Mouse (Mus musculus) heart, adult 18-20 months (tissue): ENCODE results near the gene Tgfb3. TPM values are rescaled to one million over a fixed set of nuclear protein-coding genes. Genes with fewer than 3 reads are reported as not detected.

ENCODE experiments used
- DNase-seq, 2 experiments: peaks; one replicate each; pipeline ENCODE4 v3.0.0; 2021 to 2022; ENCODE audit warnings: mixed read lengths in 1 of 2
- total RNA-seq, 2 experiments: library from RNA; stranded (reverse); gene quantifications; 2 replicates each; pipeline ENCODE4 v1.2.3; 2021

Gene Tgfb3
- total RNA-seq, 2 experiments from 2014 or later, result 13.1 to 13.5 TPM

- peak; percentile 95 to 97 for DNase-seq
Measured at GRCm38 (mm10) chr12:86079202-86079667, 394 bp upstream of the Tgfb3 start.

- no peak for DNase-seq
Measured at GRCm38 (mm10) chr12:86078176-86078552, 677 bp downstream of the Tgfb3 start.

DNA sequence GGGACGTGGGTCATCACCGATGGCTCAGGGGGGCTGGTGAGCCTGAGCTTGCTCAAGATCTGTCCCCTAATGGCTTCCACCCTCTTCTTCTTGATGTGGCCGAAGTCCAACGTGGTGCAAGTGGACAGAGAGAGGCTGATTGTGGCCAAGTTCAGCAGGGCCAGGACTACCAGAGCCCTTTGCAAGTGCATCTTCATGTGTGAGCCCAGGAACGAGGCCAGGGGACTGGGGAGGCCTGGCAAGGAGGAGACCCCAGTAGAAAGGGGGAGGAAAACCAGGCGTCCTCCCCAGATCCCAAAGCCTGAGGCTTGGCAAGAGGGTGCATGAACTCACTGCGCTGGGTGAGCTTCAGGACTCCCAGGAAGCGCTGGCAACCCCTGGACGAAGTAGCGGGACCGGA, 1.1 kb downstream of the Tgfb3 start:
- DNase-seq, result no peak

DNA sequence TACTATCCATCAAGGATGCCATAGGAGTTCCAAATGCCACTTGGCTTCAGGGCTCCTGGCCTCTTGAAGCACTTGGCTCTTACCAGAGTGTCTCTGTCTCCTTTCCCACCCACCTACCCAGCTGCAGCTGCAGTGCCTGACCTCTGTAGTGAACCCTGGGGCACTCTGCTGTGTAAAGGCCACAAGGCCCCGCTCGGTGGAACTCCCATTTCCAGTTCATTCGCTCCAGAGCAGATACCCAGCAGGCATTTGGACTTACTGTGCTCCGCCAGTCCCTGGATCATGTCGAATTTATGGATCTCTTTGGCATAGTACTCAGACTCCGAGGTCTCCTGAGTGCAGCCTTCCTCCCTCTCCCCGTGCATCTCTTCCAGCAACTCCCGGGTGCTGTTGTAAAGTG, 1.5 kb downstream of the Tgfb3 start:
- DNase-seq, result peak in 1 of 2 experiments; percentile 52

GRCm38 (mm10) chr12:86076321-86076901, 2.4 kb downstream of the Tgfb3 start:
- peak in 1 of 2 experiments; percentile 50 for DNase-seq

- no peak for DNase-seq
Measured at GRCm38 (mm10) chr12:86075358-86075757, 3.5 kb downstream of the Tgfb3 start.

- no peak for DNase-seq
Measured at GRCm38 (mm10) chr12:86074681-86075080, 4.2 kb downstream of the Tgfb3 start.

GRCm38 (mm10) chr12:86071432-86071831, 7.4 kb downstream of the Tgfb3 start:
- DNase-seq, result no peak

DNA sequence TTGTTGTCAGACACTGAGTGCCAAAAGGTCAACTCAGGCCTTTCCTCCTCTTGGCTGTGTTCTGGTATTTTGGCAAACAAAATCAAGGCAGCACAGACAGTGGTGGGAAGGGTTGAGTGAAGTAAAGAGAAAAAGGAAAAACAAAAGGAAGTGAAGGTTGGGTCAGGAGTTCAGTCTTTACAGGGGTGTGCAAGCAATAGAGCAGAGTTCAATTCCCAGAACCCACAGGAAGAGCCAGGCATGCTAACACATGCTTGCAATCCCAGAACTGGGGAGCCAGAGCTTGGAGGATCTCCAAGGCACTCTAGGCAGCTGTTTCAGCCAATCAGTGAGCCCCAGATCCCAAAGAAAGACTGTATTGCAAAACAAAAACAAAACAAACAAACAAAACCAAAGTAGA, 14.0 kb downstream of the Tgfb3 start:
- no peak for DNase-seq

DNA sequence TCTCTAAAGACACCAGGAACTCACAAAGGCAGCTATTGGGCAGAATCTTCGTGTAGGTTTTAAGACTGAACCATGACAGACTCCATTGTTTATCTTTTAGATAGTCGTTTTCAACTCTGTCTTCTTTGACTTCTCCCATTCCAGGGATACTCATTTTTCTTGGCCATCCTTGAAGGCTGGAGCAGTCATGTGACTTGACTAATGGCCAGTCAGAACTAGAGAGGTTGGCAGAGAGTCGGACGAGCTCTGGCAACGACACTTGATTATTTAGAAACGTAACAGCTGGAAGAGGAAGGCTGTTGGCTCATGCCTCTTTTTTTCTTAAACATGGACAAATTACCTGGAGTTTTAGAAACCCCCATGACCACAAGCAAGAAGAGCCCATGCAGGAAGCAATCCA, 19.5 kb downstream of the Tgfb3 start:
- peak; percentile 37 to 58 for DNase-seq

- DNase-seq, result no peak
Measured at GRCm38 (mm10) chr12:86057516-86057915, 21.3 kb downstream of the Tgfb3 start.

DNA sequence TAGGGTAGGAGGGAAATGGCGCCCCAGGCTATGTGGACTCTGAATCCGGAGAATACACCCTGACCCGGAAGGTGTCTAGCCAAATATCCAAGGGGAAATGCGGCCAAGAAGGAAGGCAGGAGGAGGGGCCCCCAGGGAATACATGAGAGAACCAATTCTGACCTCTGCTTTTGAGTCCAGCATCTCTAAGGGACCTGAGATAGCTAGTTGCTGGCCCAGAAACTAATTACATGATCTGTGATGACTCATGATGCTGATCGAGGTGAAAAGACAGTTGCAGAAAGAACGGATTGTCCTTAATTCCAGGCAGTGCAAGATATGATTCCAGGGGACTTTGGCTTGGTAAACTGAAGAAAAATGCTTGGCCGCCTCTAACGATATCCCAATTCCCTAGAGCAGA, 21.9 kb downstream of the Tgfb3 start:
- DNase-seq, result peak in 1 of 2 experiments; percentile 38

GRCm38 (mm10) chr12:86055306-86055705, 23.5 kb downstream of the Tgfb3 start:
- DNase-seq, result no peak

- DNase-seq, result no peak
Measured at GRCm38 (mm10) chr12:86051477-86051876, 27.4 kb downstream of the Tgfb3 start.

GRCm38 (mm10) chr12:86049813-86050212, 29.0 kb downstream of the Tgfb3 start:
- DNase-seq, result no peak

GRCm38 (mm10) chr12:86047376-86047775, 31.5 kb downstream of the Tgfb3 start:
- no peak for DNase-seq

DNA sequence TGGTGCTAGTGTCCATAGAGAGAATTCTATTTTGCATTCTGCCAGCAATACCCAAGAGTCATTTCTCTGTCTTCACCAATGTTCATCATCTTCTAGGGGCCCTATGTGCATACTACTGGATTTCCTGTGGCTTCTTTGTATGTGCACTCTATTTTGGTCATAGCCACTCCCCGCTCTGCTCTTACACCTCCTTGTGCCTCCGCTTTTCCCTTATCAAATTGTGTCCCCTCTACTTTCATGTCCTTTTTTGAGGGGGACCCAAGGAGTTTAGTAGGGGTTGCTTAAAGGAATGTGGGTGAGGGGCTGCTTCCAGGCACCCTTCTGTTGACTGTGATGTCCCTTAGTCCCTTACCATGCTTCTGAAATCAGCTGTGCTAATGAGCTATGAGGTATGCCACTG, 32.1 kb downstream of the Tgfb3 start:
- no peak for DNase-seq

GRCm38 (mm10) chr12:86046141-86046540, 32.7 kb downstream of the Tgfb3 start:
- no peak for DNase-seq

- DNase-seq, result peak in 1 of 2 experiments; percentile 13
Measured at GRCm38 (mm10) chr12:86039751-86040150, 39.1 kb downstream of the Tgfb3 start.

DNA sequence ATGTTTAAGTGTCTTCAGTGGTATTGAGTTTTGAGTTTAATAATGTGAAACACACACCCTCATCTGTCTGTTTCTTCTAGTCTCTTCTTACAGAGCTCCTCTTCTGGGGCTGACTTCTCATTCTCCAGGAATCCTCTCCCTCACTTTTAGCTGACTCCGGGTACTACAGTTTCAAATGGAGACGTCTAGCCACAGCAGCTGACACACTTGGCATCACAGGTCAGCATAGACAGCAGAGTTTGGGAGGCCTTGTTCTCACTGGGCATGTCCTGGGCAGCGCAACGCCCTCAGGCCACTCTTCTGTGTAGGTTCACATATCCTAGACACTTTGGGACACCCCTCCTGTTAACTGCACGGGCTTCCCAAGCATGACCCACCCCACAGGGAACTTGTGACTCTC, 39.8 kb downstream of the Tgfb3 start:
- no peak for DNase-seq

DNA sequence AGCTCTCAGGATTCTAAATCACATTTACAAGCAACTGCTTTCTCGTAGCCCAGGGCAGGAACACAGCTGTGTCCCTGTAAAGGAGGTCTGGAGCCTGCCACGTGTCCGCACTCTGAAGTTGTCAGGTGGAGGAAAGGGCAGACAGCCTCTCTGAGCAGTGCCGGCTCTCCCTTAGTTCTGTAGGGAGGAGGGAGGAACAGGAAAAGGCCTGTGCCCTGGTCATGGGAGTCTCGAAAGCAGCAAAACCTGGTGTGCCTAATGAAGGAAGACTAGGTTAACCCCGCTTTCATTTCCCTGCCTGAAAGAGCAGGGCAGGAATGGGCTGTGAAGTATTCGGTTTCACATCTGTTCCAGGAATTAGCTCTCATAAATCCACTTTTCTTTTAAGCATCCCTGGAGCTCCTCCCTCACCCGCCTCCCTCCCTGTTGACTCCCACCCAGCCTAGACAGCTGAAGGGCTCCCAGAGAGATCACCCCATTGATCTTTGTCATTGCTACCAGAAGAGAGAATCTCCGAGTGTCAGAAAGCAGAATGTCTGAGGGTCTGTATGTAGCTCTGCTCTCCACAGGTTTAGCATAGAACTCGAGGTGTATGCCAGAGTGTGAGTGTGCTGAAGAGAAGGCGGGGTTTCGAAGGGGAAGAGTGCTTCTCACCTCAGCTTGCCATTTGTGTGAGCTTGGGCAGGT, 41.5 kb downstream of the Tgfb3 start:
- no peak for DNase-seq

DNA sequence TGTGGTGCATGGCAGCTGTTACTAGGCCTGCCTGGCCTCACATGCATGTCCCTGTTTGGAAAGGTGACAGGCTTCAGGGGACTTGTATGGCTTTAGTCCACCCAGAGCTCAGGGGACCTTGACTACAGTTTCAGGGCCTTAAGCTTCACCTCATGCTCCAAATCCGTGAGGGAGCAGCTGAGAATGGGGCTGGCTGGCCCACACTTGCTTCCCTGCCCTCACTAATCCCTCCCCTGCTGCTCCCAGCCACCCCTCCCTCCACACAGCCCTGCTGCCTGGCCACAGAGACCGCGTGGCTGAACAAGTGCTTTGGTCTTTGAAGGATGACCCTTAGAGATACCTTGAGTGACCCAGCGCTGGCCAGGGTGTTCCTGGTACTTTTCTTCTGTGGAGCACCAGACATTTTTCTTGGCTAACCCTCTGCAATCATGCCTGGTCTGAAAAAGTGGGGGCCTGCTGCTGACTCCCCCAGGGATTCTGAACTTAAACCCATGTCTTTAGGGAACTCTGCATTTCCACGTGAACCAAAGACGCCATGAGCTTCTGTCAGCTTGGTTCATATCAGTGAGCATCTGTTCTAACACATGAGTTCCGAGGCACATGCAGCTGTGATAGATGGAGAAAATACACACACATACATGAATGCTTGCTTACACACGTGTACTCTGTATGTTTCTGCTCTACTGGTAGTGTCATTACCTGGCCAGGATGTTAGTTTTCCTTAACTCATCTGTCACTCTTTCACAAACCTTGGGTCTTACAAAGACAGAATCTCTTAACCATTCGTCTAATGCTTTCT, 42.3 kb downstream of the Tgfb3 start:
- no peak for DNase-seq

DNA sequence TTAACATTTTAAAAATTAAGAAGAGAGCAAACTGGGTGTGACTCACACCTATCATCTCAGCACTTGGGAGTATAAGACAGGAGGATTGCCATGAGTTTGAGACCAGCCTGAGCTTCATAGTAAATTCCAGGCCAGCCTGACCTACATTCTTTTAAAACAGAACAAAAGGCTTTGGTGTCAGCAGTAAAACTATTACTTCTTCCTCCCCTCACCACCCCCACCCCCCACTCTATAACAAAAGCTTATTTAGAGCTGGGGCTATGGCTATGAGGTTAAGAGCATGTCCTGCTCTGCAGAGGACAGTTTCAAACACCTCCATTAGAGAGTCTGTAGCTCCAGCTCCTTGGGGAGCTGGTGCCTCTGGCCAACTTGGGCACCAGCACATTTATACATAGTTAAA, 43.3 kb downstream of the Tgfb3 start:
- DNase-seq, result no peak
